Mouse (Mus musculus) brain, embryonic 14.5 days (tissue): ENCODE results near the gene Plxna2.

Experiments used
- CTCF ChIP-seq: fragments of 200-500 bp; IDR thresholded peaks from 2 replicates; pipeline ENCODE4 v1.5.1; 2012; ENCODE audit warnings: inconsistent platforms, mild to moderate bottlenecking, moderate library complexity, borderline replicate concordance; ENCODE audit not compliant: insufficient read depth, insufficient read length; ENCODE audit errors: extremely low read depth
- POLR2A ChIP-seq: fragments of 200-500 bp; IDR thresholded peaks from 2 replicates; pipeline ENCODE4 v1.6.1; 2012; ENCODE audit warnings: mild to moderate bottlenecking, inconsistent platforms, borderline replicate concordance; ENCODE audit not compliant: poor library complexity, insufficient read depth, insufficient read length, severe bottlenecking; ENCODE audit errors: extremely low read depth

DNA sequence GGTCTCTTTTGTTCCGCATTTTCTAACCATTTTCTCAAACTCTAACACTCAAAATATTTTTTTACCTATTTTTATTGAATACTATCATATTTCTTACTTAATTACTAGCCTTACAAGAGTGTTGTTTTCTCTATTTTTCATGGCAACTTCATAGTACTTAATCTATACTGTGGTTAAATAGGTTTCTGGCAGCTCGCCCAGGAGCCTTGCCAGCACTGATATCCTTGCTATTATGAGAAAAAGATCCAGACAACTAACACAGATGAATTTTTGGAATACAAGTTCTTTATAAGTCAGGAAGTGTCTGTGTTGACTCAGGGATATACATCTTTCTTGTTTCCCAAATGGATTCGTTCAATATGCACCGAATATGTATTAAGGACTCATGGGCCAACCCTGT is 229.0 kb downstream of the Plxna2 start:
- TF ChIP-seq CTCF, result no peak
- TF ChIP-seq POLR2A, result no peak
